Mouse (Mus musculus) midbrain, postnatal 0 days (tissue): ENCODE measurements around the gene Cpeb1. TPM values are rescaled to one million over a fixed set of nuclear protein-coding genes. Genes with fewer than 3 reads are reported as not detected.

Experiments
- ATAC-seq: fragments of 200-750 bp; cut with Nextera tagmentation; 2 replicates; pipeline ENCODE4 v1.8.0; 2017; ENCODE audit warnings: moderate number of reproducible peaks, mild to moderate bottlenecking, moderate TSS enrichment, moderate library complexity; ENCODE audit not compliant: low FRiP score
- DNase-seq: peaks from one replicate; pipeline ENCODE4 v3.0.0-alpha.2; 2015; ENCODE audit warnings: low spot score
- H3K27ac ChIP-seq: fragments of 300-500 bp; sonication (generic); 2 replicates; pipeline ENCODE4 v1.5.1; 2014; ENCODE audit warnings: low read depth, mild to moderate bottlenecking, low read length, mixed read lengths
- H3K27me3 ChIP-seq: fragments of 300-500 bp; sonication (generic); 2 replicates; pipeline ENCODE4 v1.6.1; 2014; ENCODE audit warnings: low read length, control low read depth, mixed read lengths; ENCODE audit not compliant: insufficient read depth
- H3K36me3 ChIP-seq: fragments of 300-500 bp; sonication (generic); 2 replicates; pipeline ENCODE4 v1.6.1; 2014; ENCODE audit warnings: low read length, control low read depth, mixed read lengths; ENCODE audit not compliant: insufficient read depth
- H3K4me1 ChIP-seq: fragments of 300-500 bp; sonication (generic); 2 replicates; pipeline ENCODE4 v1.6.1; 2014; ENCODE audit warnings: mild to moderate bottlenecking, control low read depth, antibody characterized with exemption, low read length, mixed read lengths; ENCODE audit not compliant: insufficient read depth
- H3K4me2 ChIP-seq: fragments of 300-500 bp; sonication (generic); 2 replicates; pipeline ENCODE4 v1.6.1; 2014; ENCODE audit warnings: low read depth, mild to moderate bottlenecking, low read length, mixed read lengths; ENCODE audit not compliant: poor library complexity, severe bottlenecking
- H3K4me3 ChIP-seq: fragments of 300-500 bp; sonication (generic); 2 replicates; pipeline ENCODE4 v1.5.1; 2014; ENCODE audit warnings: low read depth, mild to moderate bottlenecking, low read length, moderate library complexity
- H3K9ac ChIP-seq: fragments of 300-500 bp; sonication (generic); replicated peaks from 2 replicates; pipeline ENCODE4 v1.6.1; 2014; ENCODE audit warnings: mild to moderate bottlenecking, low read length, moderate library complexity, mixed read lengths; ENCODE audit not compliant: poor library complexity, severe bottlenecking
- H3K9me3 ChIP-seq: fragments of 300-500 bp; sonication (generic); 2 replicates; pipeline ENCODE4 v1.6.1; 2016; ENCODE audit warnings: low read length, control low read depth
- CTCF ChIP-seq: IDR thresholded peaks from 2 replicates; pipeline ENCODE4 v1.5.1; 2016; ENCODE audit warnings: antibody characterized with exemption, mild to moderate bottlenecking
- WGBS: fragments of 180-500 bp; shearing (Covaris S2); extraction: QIAGEN DNeasy Blood & Tissue Kit; methylation state at CpG from one replicate; pipeline ENCODE4 v1.1.7; 2014; 5-methylcytosine and 5-hydroxymethylcytosine counted together
- polyA plus RNA-seq: library from polyadenylated mRNA; unstranded; fragments of >200 nt; fragmentation: Nextera tagmentation; extraction: Ambion mirVana; gene quantifications from 2 replicates; pipeline ENCODE4 v1.2.1, GENCODE M21; 2015
- total RNA-seq: library from RNA; depleted of rRNA; stranded (reverse); fragments of >200 nt; gene quantifications from 2 replicates; pipeline ENCODE4 v1.2.3, GENCODE M21; 2014

Gene Cpeb1
- total and polyA plus RNA-seq, 2 experiments from 2014 or later, result 7.3 to 10.0 TPM

- Histone ChIP-seq H3K4me3 (no peak overlapping the region), H3K4me2 (no peak overlapping the region), H3K27me3 (no peaks in the 10 kb centered on the region), H3K27ac (no peak overlapping the region), H3K9me3 (no peaks in the 10 kb centered on the region), H3K36me3 (peaks cover 15% of the 10 kb centered on the region; the same call in 1 of the 2 replicates), H3K9ac (no peak overlapping the region), H3K4me1 (peaks cover 12% of the 10 kb centered on the region)
- 45% methylated on average over 3 of the region's 3 CpGs for WGBS
- ATAC-seq (no peak), DNase-seq (peak; percentile 42)
- peak; percentile 71 for TF ChIP-seq CTCF
Measured at GRCm38 (mm10) chr7:81341563-81341962, 113.7 kb downstream of the Cpeb1 start.

DNA sequence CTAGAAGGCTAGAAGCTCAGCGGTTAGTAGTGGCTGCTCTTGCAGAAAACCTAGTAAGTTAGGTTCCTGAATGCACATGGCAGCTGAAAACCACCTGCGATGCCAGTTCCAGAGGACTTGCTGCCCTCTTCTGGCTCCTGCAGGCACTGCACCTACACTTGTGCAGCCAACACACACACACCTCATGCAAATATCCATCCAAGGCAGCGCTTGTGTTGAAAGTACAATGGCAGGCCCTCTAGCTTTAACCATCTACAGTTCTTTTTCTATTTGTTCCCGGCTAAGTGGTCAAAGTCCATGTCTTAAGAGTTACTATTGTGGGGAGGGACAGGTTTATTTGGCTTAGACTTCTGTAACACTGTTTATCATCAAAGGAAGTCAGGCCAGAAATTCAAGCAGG, 115.5 kb downstream of the Cpeb1 start:
- H3K36me3 ChIP-seq, result peaks cover 19% of the 10 kb centered on the region
- ATAC-seq, result no peak
- H3K9me3 ChIP-seq, result no peaks in the 10 kb centered on the region
- no peak overlapping the region for H3K9ac ChIP-seq
- 84% methylated on average over 4 of the region's 4 CpGs for whole genome bisulfite sequencing
- TF ChIP-seq CTCF, result peak; percentile 90
- H3K4me1 ChIP-seq, result peaks cover 12% of the 10 kb centered on the region
- no peak overlapping the region for H3K4me3 ChIP-seq
- peak; percentile 75 for DNase-seq
- H3K27me3 ChIP-seq, result no peaks in the 10 kb centered on the region
- no peak overlapping the region for H3K4me2 ChIP-seq
- no peak overlapping the region for H3K27ac ChIP-seq

GRCm38 (mm10) chr7:81338522-81338873, 116.8 kb downstream of the Cpeb1 start:
- no peak overlapping the region for H3K27ac ChIP-seq
- no peaks in the 10 kb centered on the region for H3K27me3 ChIP-seq
- no peak for DNase-seq
- H3K4me3 ChIP-seq, result no peak overlapping the region
- no peak for TF ChIP-seq CTCF
- H3K4me2 ChIP-seq, result no peak overlapping the region
- H3K9me3 ChIP-seq, result no peaks in the 10 kb centered on the region
- ATAC-seq, result no peak
- H3K9ac ChIP-seq, result no peak overlapping the region
- 68% methylated on average over 3 of the region's 3 CpGs for WGBS
- peaks cover 19% of the 10 kb centered on the region for H3K36me3 ChIP-seq
- peaks cover 7% of the 10 kb centered on the region for H3K4me1 ChIP-seq

GRCm38 (mm10) chr7:81337785-81338521, 117.3 kb downstream of the Cpeb1 start:
- H3K4me3 ChIP-seq, result no peak overlapping the region
- no peak for DNase-seq
- 94% methylated on average over 21 of the region's 21 CpGs for WGBS
- H3K36me3 ChIP-seq, result peaks cover 19% of the 10 kb centered on the region
- ATAC-seq, result no peak
- no peak for TF ChIP-seq CTCF
- H3K27me3 ChIP-seq, result no peaks in the 10 kb centered on the region
- H3K4me2 ChIP-seq, result no peak overlapping the region
- peaks cover 1% of the 10 kb centered on the region; the same call in 1 of the 2 replicates for H3K4me1 ChIP-seq
- no peaks in the 10 kb centered on the region for H3K9me3 ChIP-seq
- no peak overlapping the region for H3K9ac ChIP-seq
- H3K27ac ChIP-seq, result no peak overlapping the region

DNA sequence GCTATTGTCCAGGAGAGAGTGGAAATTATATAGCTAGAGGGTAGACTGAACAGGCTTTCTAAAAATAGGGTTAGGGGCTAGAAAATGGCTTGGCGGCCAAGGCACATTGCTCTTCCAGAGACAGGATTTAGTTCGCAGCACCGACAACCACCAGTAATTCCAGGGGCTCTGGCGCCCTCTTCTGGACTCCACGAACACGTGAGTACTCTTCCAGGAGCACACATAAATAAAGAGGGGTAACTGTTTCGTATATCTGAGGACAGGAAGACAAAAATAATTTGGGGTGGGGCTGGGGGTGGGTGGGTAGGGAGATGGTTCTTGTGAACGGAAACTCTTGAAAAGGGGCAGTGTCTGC, 118.9 kb downstream of the Cpeb1 start:
- peaks cover 20% of the 10 kb centered on the region for H3K36me3 ChIP-seq
- no peaks in the 10 kb centered on the region for H3K9me3 ChIP-seq
- TF ChIP-seq CTCF, result peak; percentile 70
- WGBS, result 29% methylated on average over 8 of the region's 8 CpGs
- no peak for ATAC-seq
- H3K9ac ChIP-seq, result no peak overlapping the region
- peak; percentile 72 for DNase-seq
- no peak overlapping the region for H3K27ac ChIP-seq
- H3K27me3 ChIP-seq, result no peaks in the 10 kb centered on the region
- H3K4me3 ChIP-seq, result no peak overlapping the region
- H3K4me2 ChIP-seq, result no peak overlapping the region
- H3K4me1 ChIP-seq, result no peaks in the 10 kb centered on the region

GRCm38 (mm10) chr7:81335705-81336431, 119.4 kb downstream of the Cpeb1 start:
- no peak for ATAC-seq
- whole genome bisulfite sequencing, result 39% methylated on average over 18 of the region's 18 CpGs
- Histone ChIP-seq H3K27me3 (no peaks in the 10 kb centered on the region), H3K4me2 (no peak overlapping the region), H3K9ac (no peak overlapping the region), H3K9me3 (no peaks in the 10 kb centered on the region), H3K4me3 (no peak overlapping the region), H3K4me1 (no peaks in the 10 kb centered on the region), H3K27ac (no peak overlapping the region), H3K36me3 (peaks cover 20% of the 10 kb centered on the region)
- peak; percentile 37 for DNase-seq
- TF ChIP-seq CTCF, result 0 out of 2 replicates have a peak, but pooled peaks have one; percentile 23
